Mouse (Mus musculus): Measurements from ENCODE around the gene Gpr31b. TPM values are rescaled to one million over a fixed set of nuclear protein-coding genes. Genes with fewer than 3 reads are reported as not detected.
A peak's percentile ranks its signal among the peaks of the same experiment; 100 is the strongest.
"Not testable (repeated sequence)": the region's sequence is repeated elsewhere in the genome, so short reads cannot be mapped to it uniquely, and the experiment has no call there.

Gene Gpr31b
- total RNA-seq, 2 experiments from 2014 or later = not detected

DNA sequence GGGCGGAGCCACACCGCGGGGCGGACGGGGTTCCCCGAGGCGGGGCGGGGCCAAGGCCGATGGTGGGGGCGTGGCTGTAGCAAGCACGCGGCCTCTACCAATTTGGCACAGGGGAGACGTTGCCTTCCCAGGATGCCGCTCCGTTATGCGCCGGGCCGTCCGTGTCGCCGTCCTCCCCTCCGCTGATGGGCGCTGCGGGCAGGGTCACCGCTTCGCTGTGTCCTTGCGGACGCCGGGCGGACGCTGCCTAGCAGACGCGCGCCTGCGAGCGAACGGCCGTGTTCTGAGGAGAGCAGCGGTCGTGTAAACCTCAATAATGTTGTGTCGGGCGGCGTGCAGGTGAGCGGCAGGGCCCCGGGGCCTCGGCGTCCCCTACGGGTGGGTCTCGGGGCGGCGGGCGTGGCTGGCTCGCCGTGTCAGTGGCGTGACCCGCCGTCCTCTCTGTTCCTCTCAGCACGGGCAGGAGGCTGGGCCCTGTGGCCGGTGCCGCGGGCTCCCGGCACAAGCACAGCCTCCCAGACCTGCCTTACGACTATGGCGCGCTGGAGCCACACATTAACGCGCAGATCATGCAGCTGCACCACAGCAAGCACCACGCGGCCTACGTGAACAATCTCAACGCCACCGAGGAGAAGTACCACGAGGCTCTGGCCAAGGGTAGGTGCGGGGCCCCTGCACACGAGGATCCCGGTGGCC, 44.2 kb downstream of the Gpr31b start:
- peak; percentile 35 for TF ChIP-seq CTCF (conservative IDR thresholded peaks at IDR 0.05)
- DNase-seq (ENCODE audit: low spot score in 2 of 2) = peak; percentile 98 to 99
- Histone ChIP-seq H3K27ac (peak overlapping the region; percentile 93), H3K4me3 (peak overlapping the region; percentile 97)

- peak overlapping the region; percentile 97 for H3K4me3 ChIP-seq
- TF ChIP-seq CTCF (conservative IDR thresholded peaks at IDR 0.05) = no peak
- peak overlapping the region; percentile 93 for H3K27ac ChIP-seq
- DNase-seq (ENCODE audit: low spot score in 2 of 2) = no peak
Measured at GRCm38 (mm10) chr17:13006984-13007383, 45.1 kb downstream of the Gpr31b start.

- H3K4me3 ChIP-seq = peak within 1 kb of the TSS; percentile 97
- peak within 1 kb of the TSS; percentile 93 for H3K27ac ChIP-seq
- DNase-seq (ENCODE audit: low spot score in 2 of 2) = not testable (repeated sequence)
Measured at GRCm38 (mm10) chr17:13006546-13006945, 45.5 kb downstream of the Gpr31b start, which contains the start of gene Sod2. Gene Sod2 (plus strand): TSS chr17:13006846.

GRCm38 (mm10) chr17:13004436-13004835, 47.7 kb downstream of the Gpr31b start:
- not testable (repeated sequence) for H3K4me3 ChIP-seq; DNase-seq (ENCODE audit: low spot score in 2 of 2); H3K27ac ChIP-seq

- not testable (repeated sequence) for H3K4me3 ChIP-seq; DNase-seq (ENCODE audit: low spot score in 2 of 2); H3K27ac ChIP-seq
- TF ChIP-seq CTCF (conservative IDR thresholded peaks at IDR 0.05) = peak; percentile 52
Measured at GRCm38 (mm10) chr17:13002243-13002642, 49.9 kb downstream of the Gpr31b start.

Other genes with a start within 250 kb of the Gpr31b start
- 10 to 100 TPM; 56.2 to 56.3 TPM for gene Mas1, start 184.2 kb downstream of the Gpr31b start, total RNA-seq (2021)
- under 1 TPM in 1 of 2 experiments, not detected in 1; 0.25 TPM for gene Mrgprh, start 176.3 kb downstream of the Gpr31b start, total RNA-seq (2021)
- gene Pnldc1, start 142.1 kb downstream of the Gpr31b start, total RNA-seq (2021) = 1 to 10 TPM; 3.9 to 6.2 TPM
- gene Tcp1, start 136.6 kb downstream of the Gpr31b start, total RNA-seq (2021) = 100 to 1,000 TPM; 201 to 208 TPM
- 10 to 100 TPM; 60.9 to 68.9 TPM for gene Mrpl18, start 136.0 kb downstream of the Gpr31b start, total RNA-seq (2021)
- 1 to 10 TPM; 4.1 to 6.6 TPM for gene Acat3, start 111.7 kb downstream of the Gpr31b start, total RNA-seq (2021)
- gene Acat2, start 91.5 kb downstream of the Gpr31b start, total RNA-seq (2021) = 10 to 100 TPM; 44.2 to 44.4 TPM
- gene Wtap, start 58.1 kb downstream of the Gpr31b start, total RNA-seq (2021) = 10 to 100 TPM; 52.3 to 59.6 TPM
- gene Sod2, start 45.5 kb downstream of the Gpr31b start, total RNA-seq (2021) = 100 to 1,000 TPM; 237 to 252 TPM
- 1 to 10 TPM in 1 of 2 experiments, under 1 TPM in 1; 0.88 to 1.5 TPM for gene Tcp10b, start 8.8 kb upstream of the Gpr31b start, total RNA-seq (2021)
- gene Unc93a, start 79.5 kb upstream of the Gpr31b start, total RNA-seq (2021) = not detected
- not detected for gene Smok2a, start 168.9 kb upstream of the Gpr31b start, total RNA-seq (2021)
- not detected for gene Smok2b, start 178.0 kb upstream of the Gpr31b start, total RNA-seq (2021)

Data from layer of hippocampus, adult 2 months (tissue).